Mouse (Mus musculus) intestine, postnatal 0 days (tissue): ENCODE data around the gene Pde4d. TPM values are rescaled to one million over a fixed set of nuclear protein-coding genes. Genes with fewer than 3 reads are reported as not detected.

ENCODE experiments used
- ATAC-seq: fragments of 200-750 bp; cut with Nextera tagmentation; 2 replicates; pipeline ENCODE4 v1.8.0; 2017; ENCODE audit warnings: mild to moderate bottlenecking, moderate TSS enrichment, moderate library complexity
- H3K27ac ChIP-seq: fragments of 300-500 bp; sonication (generic); 2 replicates; pipeline ENCODE4 v1.5.1; 2014; ENCODE audit warnings: mild to moderate bottlenecking, low read depth, low read length, moderate library complexity
- H3K27me3 ChIP-seq: fragments of 300-500 bp; sonication (generic); replicated peaks from 2 replicates; pipeline ENCODE4 v1.6.1; 2014; ENCODE audit warnings: low read length, mixed read lengths; ENCODE audit not compliant: control insufficient read depth, insufficient read depth
- H3K36me3 ChIP-seq: fragments of 300-500 bp; sonication (generic); 2 replicates; pipeline ENCODE4 v1.6.1; 2014; ENCODE audit warnings: mild to moderate bottlenecking, moderate library complexity; ENCODE audit not compliant: control insufficient read depth, insufficient read depth
- H3K4me1 ChIP-seq: fragments of 300-500 bp; sonication (generic); replicated peaks from 2 replicates; pipeline ENCODE4 v1.6.1; 2014; ENCODE audit warnings: antibody characterized with exemption, low read length, mixed read lengths; ENCODE audit not compliant: control insufficient read depth, insufficient read depth
- H3K4me2 ChIP-seq: fragments of 300-500 bp; sonication (generic); replicated peaks from 2 replicates; pipeline ENCODE4 v1.6.1; 2014; ENCODE audit warnings: low read depth, mild to moderate bottlenecking, moderate library complexity
- H3K4me3 ChIP-seq: fragments of 300-500 bp; sonication (generic); 2 replicates; pipeline ENCODE4 v1.5.1; 2014; ENCODE audit warnings: low read depth, low read length
- H3K9ac ChIP-seq: fragments of 300-500 bp; sonication (generic); 2 replicates; pipeline ENCODE4 v1.6.1; 2014; ENCODE audit warnings: mild to moderate bottlenecking, low read depth, low read length
- H3K9me3 ChIP-seq: fragments of 300-500 bp; sonication (generic); 2 replicates; pipeline ENCODE4 v1.6.1; 2016; ENCODE audit warnings: mixed run types; ENCODE audit not compliant: control insufficient read depth
- CTCF ChIP-seq: sonication (generic); IDR thresholded peaks from 2 replicates; pipeline ENCODE4 v1.5.1; 2016; ENCODE audit warnings: low read depth, mild to moderate bottlenecking, control low read depth, antibody characterized with exemption, moderate library complexity
- WGBS: fragments of 180-500 bp; shearing (Covaris S2); extraction: QIAGEN DNeasy Blood & Tissue Kit; methylation state at CpG from one replicate; pipeline ENCODE4 v1.1.7; 2014; 5-methylcytosine and 5-hydroxymethylcytosine counted together
- polyA plus RNA-seq: library from polyadenylated mRNA; unstranded; fragments of >200 nt; fragmentation: Nextera tagmentation; extraction: Ambion mirVana; gene quantifications from 2 replicates; pipeline ENCODE4 v1.2.1, GENCODE M21; 2015

Gene Pde4d
- polyA plus RNA-seq, 1 experiment from 2014 or later, result 17.8 TPM

DNA sequence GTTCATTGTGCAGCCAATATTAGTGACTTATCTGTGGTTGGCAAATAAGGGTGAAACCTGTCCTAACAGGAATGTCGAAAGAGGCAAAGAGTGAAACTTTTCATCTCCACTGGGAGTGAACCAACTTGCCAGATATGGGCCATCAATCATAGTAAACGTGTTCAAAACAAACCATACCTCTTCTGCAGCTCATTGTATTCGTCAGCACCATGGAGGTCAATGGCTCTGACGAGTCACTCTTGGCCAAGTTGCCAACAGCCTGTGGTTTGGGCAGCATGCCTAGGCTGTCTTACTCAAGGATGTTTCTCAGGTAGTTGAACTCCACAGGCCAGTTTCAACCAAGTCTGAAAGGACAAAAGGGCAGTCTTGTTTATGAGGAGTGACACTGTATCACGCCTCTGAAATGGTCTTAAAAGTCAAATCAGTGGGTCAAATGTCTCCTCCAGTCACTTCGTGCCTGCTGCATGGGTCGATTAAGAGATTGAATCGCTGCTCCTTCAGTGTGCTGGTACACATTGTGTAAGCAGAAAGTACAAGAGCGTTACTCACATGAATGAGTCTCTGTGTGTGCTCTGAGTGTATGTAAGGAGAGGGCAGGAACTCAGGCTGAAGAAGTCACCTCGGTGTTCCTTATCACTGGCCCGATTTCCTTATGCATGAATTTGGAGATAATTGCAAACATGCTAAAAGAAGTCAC, 1431.6 kb downstream of the Pde4d start:
- Histone ChIP-seq H3K9me3 (no peaks in the 10 kb centered on the region), H3K9ac (no peak overlapping the region), H3K4me3 (no peak overlapping the region), H3K27me3 (no peaks in the 10 kb centered on the region), H3K27ac (no peak overlapping the region), H3K36me3 (no peaks in the 10 kb centered on the region), H3K4me2 (no peak overlapping the region), H3K4me1 (no peaks in the 10 kb centered on the region)
- 70% methylated on average over 11 of the region's 11 CpGs for whole genome bisulfite sequencing
- ATAC-seq, result peak; percentile 57; the same call in 1 of the 2 replicates
- no peak for TF ChIP-seq CTCF

DNA sequence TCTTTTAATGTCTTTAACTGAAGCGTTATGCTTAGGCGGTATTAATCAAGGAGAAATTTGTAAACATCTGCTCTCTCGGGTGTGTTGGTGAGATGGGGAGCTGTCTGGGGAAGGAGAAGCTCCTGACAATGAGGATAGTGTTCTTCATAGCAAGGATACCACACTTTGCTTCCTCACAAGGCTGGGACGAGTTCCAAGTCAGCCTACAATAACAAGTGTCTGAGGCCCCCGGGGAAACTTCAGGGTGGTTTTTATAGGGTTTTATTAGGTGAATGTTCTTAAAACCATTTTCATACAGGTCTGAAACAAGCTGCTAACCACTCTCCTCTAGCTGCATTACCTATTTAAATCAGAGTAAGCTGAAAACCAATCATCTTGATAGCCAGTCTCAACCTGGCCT, 1433.9 kb downstream of the Pde4d start:
- Histone ChIP-seq H3K9ac (no peak overlapping the region), H3K4me1 (no peaks in the 10 kb centered on the region), H3K27me3 (no peaks in the 10 kb centered on the region), H3K9me3 (no peaks in the 10 kb centered on the region), H3K4me3 (no peak overlapping the region), H3K4me2 (no peak overlapping the region), H3K27ac (no peak overlapping the region), H3K36me3 (no peaks in the 10 kb centered on the region)
- 61% methylated on average over 5 of the region's 5 CpGs for WGBS
- TF ChIP-seq CTCF, result no peak
- no peak for ATAC-seq

DNA sequence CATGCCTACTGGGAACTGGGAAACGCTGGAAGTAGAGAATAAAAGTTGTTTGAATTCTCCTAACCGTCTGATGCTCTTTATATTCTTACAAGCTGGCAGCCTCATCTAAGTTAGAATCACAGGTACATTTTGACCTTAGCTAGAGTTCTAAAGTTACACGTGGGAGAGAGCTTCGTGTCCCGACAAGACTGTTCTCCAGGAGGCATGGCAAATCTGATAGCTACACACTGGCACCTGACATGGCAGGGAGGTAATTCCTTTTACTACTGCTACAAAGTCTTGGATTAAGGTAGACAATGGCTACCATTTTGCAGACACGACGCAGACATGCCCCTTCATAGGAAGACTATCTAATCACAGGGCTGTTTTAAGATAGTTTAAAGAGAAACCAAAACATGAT, 1435.1 kb downstream of the Pde4d start:
- H3K36me3 ChIP-seq, result no peaks in the 10 kb centered on the region
- no peaks in the 10 kb centered on the region for H3K4me1 ChIP-seq
- 95% methylated on average over 7 of the region's 7 CpGs for WGBS
- H3K9me3 ChIP-seq, result no peaks in the 10 kb centered on the region
- no peak overlapping the region for H3K4me3 ChIP-seq
- ATAC-seq, result no peak
- no peak overlapping the region for H3K9ac ChIP-seq
- H3K27me3 ChIP-seq, result no peaks in the 10 kb centered on the region
- no peak overlapping the region for H3K4me2 ChIP-seq
- no peak overlapping the region for H3K27ac ChIP-seq
- no peak for TF ChIP-seq CTCF

DNA sequence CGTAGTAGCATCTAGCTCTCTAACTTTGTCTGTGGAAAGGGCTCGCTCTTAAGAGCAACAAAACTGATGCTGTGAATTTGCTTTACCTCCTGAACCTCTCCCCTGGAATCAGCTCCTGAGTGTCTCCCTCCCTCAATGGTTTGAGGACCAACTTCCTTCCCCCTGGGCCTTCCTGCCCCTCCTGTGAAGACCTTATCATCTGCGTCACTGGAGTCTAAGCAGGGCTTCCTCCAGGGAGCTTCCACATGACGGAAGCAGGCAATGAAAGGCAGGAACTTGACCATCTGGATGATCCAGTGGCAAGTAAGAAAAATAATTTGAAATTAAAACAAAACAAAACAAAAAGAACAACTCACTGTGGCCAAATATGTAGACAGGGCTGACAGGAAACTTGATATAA, 1438.5 kb downstream of the Pde4d start:
- Histone ChIP-seq H3K4me3 (no peak overlapping the region), H3K4me2 (no peak overlapping the region), H3K9me3 (no peaks in the 10 kb centered on the region), H3K27me3 (no peaks in the 10 kb centered on the region), H3K36me3 (no peaks in the 10 kb centered on the region), H3K9ac (no peak overlapping the region), H3K27ac (no peak overlapping the region), H3K4me1 (no peaks in the 10 kb centered on the region)
- no peak for TF ChIP-seq CTCF
- 81% methylated on average over 4 of the region's 4 CpGs for WGBS
- no peak for ATAC-seq

DNA sequence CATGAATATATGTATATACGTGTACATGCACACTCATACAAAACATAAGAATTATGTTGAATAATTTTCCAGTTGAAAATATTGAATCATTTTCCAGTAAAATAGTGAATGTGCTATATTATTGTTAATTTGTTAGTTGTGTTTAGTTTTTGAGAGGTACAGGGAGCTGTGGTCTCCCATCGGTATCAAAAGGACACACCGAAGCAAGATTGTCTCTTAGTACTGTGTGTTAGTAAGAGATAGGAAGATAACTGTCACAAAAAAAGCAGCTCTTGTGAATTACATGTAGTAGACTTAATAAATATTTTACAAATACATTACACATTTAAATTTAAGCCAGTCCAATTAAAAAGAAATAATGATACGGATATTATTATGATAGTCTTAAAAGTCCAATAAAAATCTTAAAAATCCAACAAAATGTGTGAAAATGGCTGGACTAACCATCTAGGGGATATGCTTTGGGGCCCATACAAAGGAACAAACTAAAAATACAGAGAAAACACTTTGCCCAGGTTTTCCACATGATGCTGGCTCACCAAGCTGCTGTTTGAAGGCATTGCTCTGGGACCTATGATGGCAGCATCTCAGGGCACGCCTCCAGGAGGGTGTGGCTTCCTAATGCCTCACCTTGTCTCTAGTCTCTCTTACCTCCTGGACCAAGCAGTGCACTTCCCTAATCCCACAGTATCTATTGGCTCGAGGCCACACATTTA, 1441.6 kb downstream of the Pde4d start:
- H3K9ac ChIP-seq, result no peak overlapping the region
- no peak for ATAC-seq
- no peak overlapping the region for H3K4me2 ChIP-seq
- no peak overlapping the region for H3K27ac ChIP-seq
- H3K27me3 ChIP-seq, result no peaks in the 10 kb centered on the region
- H3K4me3 ChIP-seq, result no peak overlapping the region
- 76% methylated on average over 6 of the region's 6 CpGs for WGBS
- H3K9me3 ChIP-seq, result no peaks in the 10 kb centered on the region
- no peaks in the 10 kb centered on the region for H3K4me1 ChIP-seq
- TF ChIP-seq CTCF, result no peak
- no peaks in the 10 kb centered on the region for H3K36me3 ChIP-seq

DNA sequence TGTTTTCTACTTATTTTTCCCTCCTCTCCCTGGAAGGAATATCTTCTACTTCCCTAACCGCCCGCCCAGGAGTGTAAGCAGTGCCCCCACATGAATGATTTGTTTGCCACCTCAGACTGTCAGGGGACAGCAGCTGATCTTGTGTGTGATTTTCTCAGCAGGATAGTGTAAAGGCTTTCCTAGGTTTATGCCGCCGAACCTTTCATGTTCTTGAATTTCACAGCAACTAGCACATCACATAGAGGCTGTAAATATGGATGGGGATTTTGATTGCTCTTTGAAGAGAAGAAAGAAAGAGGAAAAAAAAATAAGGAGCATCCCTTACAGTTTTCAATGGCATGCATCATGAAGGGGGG, 1442.1 kb downstream of the Pde4d start:
- 70% methylated on average over 4 of the region's 4 CpGs for WGBS
- no peaks in the 10 kb centered on the region for H3K9me3 ChIP-seq
- no peak for TF ChIP-seq CTCF
- H3K4me3 ChIP-seq, result no peak overlapping the region
- no peak for ATAC-seq
- H3K36me3 ChIP-seq, result no peaks in the 10 kb centered on the region
- H3K4me2 ChIP-seq, result no peak overlapping the region
- no peak overlapping the region for H3K9ac ChIP-seq
- no peaks in the 10 kb centered on the region for H3K4me1 ChIP-seq
- no peak overlapping the region for H3K27ac ChIP-seq
- H3K27me3 ChIP-seq, result no peaks in the 10 kb centered on the region
